Mouse (Mus musculus): ENCODE data around the gene Smurf1. TPM values are rescaled to one million over a fixed set of nuclear protein-coding genes. Genes with fewer than 3 reads are reported as not detected.
A peak's percentile ranks its signal among the peaks of the same experiment; 100 is the strongest.

Gene Smurf1
- polyA plus RNA-seq (2016; fragmentation: Nextera tagmentation; extraction: Ambion mirVana) = 13.2 and 16.2 TPM in 2 replicates

GRCm38 (mm10) chr5:144965639-144966351 lies at the start of gene Smurf1:
Gene Smurf1, minus strand, starts transcription at chr5:144965847.
- Histone ChIP-seq H3K4me1 (peaks cover 32% of the 10 kb centered on the region), H3K4me3 (peak within 1 kb of the TSS; percentile 79), H3K27ac (replicated peaks) (peak within 1 kb of the TSS; percentile 91), H3K27me3 (ENCODE audit: low read depth, poor library complexity, severe bottlenecking) (peaks cover 17% of the 10 kb centered on the region), H3K9me3 (replicated peaks) (no peaks in the 10 kb centered on the region), H3K36me3 (0 out of 2 replicates have a peak, but pooled peaks cover 4% of the 10 kb centered on the region)
- WGBS = under 1% methylated on average over 89 of the region's 89 CpGs
- peak; percentile 92 for DNase-seq (ENCODE audit: low spot score)

GRCm38 (mm10) chr5:145014278-145014677 lies 48.6 kb upstream of the Smurf1 start:
- no peak for DNase-seq (ENCODE audit: low spot score)
- H3K27me3 ChIP-seq (ENCODE audit: low read depth, poor library complexity, severe bottlenecking) = no peaks in the 10 kb centered on the region
- 86% methylated on average over 1 of the region's 1 CpGs for WGBS
- no peak overlapping the region for H3K27ac ChIP-seq (replicated peaks)
- no peak overlapping the region for H3K4me3 ChIP-seq
- no peaks in the 10 kb centered on the region for H3K36me3 ChIP-seq
- no peaks in the 10 kb centered on the region for H3K9me3 ChIP-seq (replicated peaks)
- H3K4me1 ChIP-seq = no peaks in the 10 kb centered on the region

GRCm38 (mm10) chr5:145008878-145009659 lies 43.4 kb upstream of the Smurf1 start:
- Histone ChIP-seq H3K9me3 (replicated peaks) (no peaks in the 10 kb centered on the region), H3K36me3 (no peaks in the 10 kb centered on the region), H3K27me3 (ENCODE audit: low read depth, poor library complexity, severe bottlenecking) (no peaks in the 10 kb centered on the region), H3K4me1 (no peaks in the 10 kb centered on the region), H3K4me3 (no peak overlapping the region), H3K27ac (replicated peaks) (no peak overlapping the region)
- no peak for DNase-seq (ENCODE audit: low spot score)
- 89% methylated on average over 15 of the region's 15 CpGs for WGBS

- Histone ChIP-seq H3K4me1 (no peaks in the 10 kb centered on the region), H3K27ac (replicated peaks) (no peak overlapping the region), H3K4me3 (no peak overlapping the region), H3K9me3 (replicated peaks) (no peaks in the 10 kb centered on the region), H3K36me3 (no peaks in the 10 kb centered on the region), H3K27me3 (ENCODE audit: low read depth, poor library complexity, severe bottlenecking) (no peaks in the 10 kb centered on the region)
- 90% methylated on average over 6 of the region's 6 CpGs for WGBS
- DNase-seq (ENCODE audit: low spot score) = no peak
These were observed 39.9 kb upstream of the Smurf1 start for GRCm38 (mm10) chr5:145005596-145005995.

- H3K27ac ChIP-seq (replicated peaks) = no peak overlapping the region
- 87% methylated on average over 9 of the region's 9 CpGs for WGBS
- no peaks in the 10 kb centered on the region for H3K9me3 ChIP-seq (replicated peaks)
- no peak overlapping the region for H3K4me3 ChIP-seq
- no peak for DNase-seq (ENCODE audit: low spot score)
- no peaks in the 10 kb centered on the region for H3K36me3 ChIP-seq
- no peaks in the 10 kb centered on the region for H3K27me3 ChIP-seq (ENCODE audit: low read depth, poor library complexity, severe bottlenecking)
- H3K4me1 ChIP-seq = no peaks in the 10 kb centered on the region
These were observed 38.8 kb upstream of the Smurf1 start for GRCm38 (mm10) chr5:145004495-145004894.

- no peaks in the 10 kb centered on the region for H3K27me3 ChIP-seq (ENCODE audit: low read depth, poor library complexity, severe bottlenecking)
- 78% methylated on average over 3 of the region's 3 CpGs for WGBS
These were observed 37.7 kb upstream of the Smurf1 start for GRCm38 (mm10) chr5:145003362-145003761.

GRCm38 (mm10) chr5:144998491-144998890 lies 32.8 kb upstream of the Smurf1 start:
- Histone ChIP-seq H3K27me3 (ENCODE audit: low read depth, poor library complexity, severe bottlenecking) (no peaks in the 10 kb centered on the region), H3K36me3 (no peaks in the 10 kb centered on the region), H3K4me3 (no peak overlapping the region), H3K27ac (replicated peaks) (no peak overlapping the region), H3K4me1 (no peaks in the 10 kb centered on the region), H3K9me3 (replicated peaks) (no peaks in the 10 kb centered on the region)
- DNase-seq (ENCODE audit: low spot score) = no peak
- 46% methylated on average over 2 of the region's 2 CpGs for WGBS

More at GRCm38 (mm10) chr5:145003362-145003761, 37.7 kb upstream of the Smurf1 start:
- Histone ChIP-seq H3K4me1 (no peaks in the 10 kb centered on the region), H3K27ac (replicated peaks) (no peak overlapping the region), H3K36me3 (no peaks in the 10 kb centered on the region), H3K4me3 (no peak overlapping the region), H3K9me3 (replicated peaks) (no peaks in the 10 kb centered on the region)
- DNase-seq (ENCODE audit: low spot score) = no peak

GRCm38 (mm10) chr5:144990481-144990880 lies 24.8 kb upstream of the Smurf1 start:
- H3K27ac ChIP-seq (replicated peaks) = no peak overlapping the region
- 0 out of 2 replicates have a peak, but pooled peaks cover 3% of the 10 kb centered on the region for H3K4me1 ChIP-seq
- no peak overlapping the region for H3K4me3 ChIP-seq
- no peaks in the 10 kb centered on the region for H3K36me3 ChIP-seq
- H3K9me3 ChIP-seq (replicated peaks) = no peaks in the 10 kb centered on the region
- WGBS = 86% methylated on average over 5 of the region's 5 CpGs
- no peak for DNase-seq (ENCODE audit: low spot score)
- H3K27me3 ChIP-seq (ENCODE audit: low read depth, poor library complexity, severe bottlenecking) = no peaks in the 10 kb centered on the region

- Histone ChIP-seq H3K4me3 (no peak overlapping the region), H3K27ac (replicated peaks) (no peak overlapping the region), H3K36me3 (no peaks in the 10 kb centered on the region), H3K4me1 (0 out of 2 replicates have a peak, but pooled peaks cover 3% of the 10 kb centered on the region), H3K27me3 (ENCODE audit: low read depth, poor library complexity, severe bottlenecking) (no peaks in the 10 kb centered on the region), H3K9me3 (replicated peaks) (peaks cover under 1% of the 10 kb centered on the region; the same call in 1 of the 2 replicates)
- 56% methylated on average over 2 of the region's 2 CpGs for WGBS
- DNase-seq (ENCODE audit: low spot score) = no peak
These were observed 24.4 kb upstream of the Smurf1 start for GRCm38 (mm10) chr5:144990051-144990450.

GRCm38 (mm10) chr5:144989061-144989405 lies 23.4 kb upstream of the Smurf1 start:
- H3K4me1 ChIP-seq = 0 out of 2 replicates have a peak, but pooled peaks cover 3% of the 10 kb centered on the region
- no peak for DNase-seq (ENCODE audit: low spot score)
- no peaks in the 10 kb centered on the region for H3K27me3 ChIP-seq (ENCODE audit: low read depth, poor library complexity, severe bottlenecking)
- 89% methylated on average over 4 of the region's 4 CpGs for whole genome bisulfite sequencing
- no peak overlapping the region for H3K27ac ChIP-seq (replicated peaks)
- no peak overlapping the region for H3K4me3 ChIP-seq
- no peaks in the 10 kb centered on the region for H3K36me3 ChIP-seq
- H3K9me3 ChIP-seq (replicated peaks) = peaks cover 9% of the 10 kb centered on the region; the same call in 1 of the 2 replicates

GRCm38 (mm10) chr5:144988340-144989060 lies 22.9 kb upstream of the Smurf1 start:
- Histone ChIP-seq H3K36me3 (no peaks in the 10 kb centered on the region), H3K27me3 (ENCODE audit: low read depth, poor library complexity, severe bottlenecking) (no peaks in the 10 kb centered on the region), H3K4me3 (no peak overlapping the region), H3K4me1 (0 out of 2 replicates have a peak, but pooled peaks cover 3% of the 10 kb centered on the region), H3K27ac (replicated peaks) (no peak overlapping the region), H3K9me3 (replicated peaks) (peaks cover 14% of the 10 kb centered on the region; the same call in 1 of the 2 replicates)
- 62% methylated on average over 9 of the region's 9 CpGs for whole genome bisulfite sequencing
- DNase-seq (ENCODE audit: low spot score) = peak; percentile 47

GRCm38 (mm10) chr5:144987561-144987960 lies 21.9 kb upstream of the Smurf1 start:
- H3K36me3 ChIP-seq = no peaks in the 10 kb centered on the region
- H3K27ac ChIP-seq (replicated peaks) = no peak overlapping the region
- WGBS = 90% methylated on average over 13 of the region's 13 CpGs
- DNase-seq (ENCODE audit: low spot score) = no peak
- H3K27me3 ChIP-seq (ENCODE audit: low read depth, poor library complexity, severe bottlenecking) = no peaks in the 10 kb centered on the region
- H3K4me3 ChIP-seq = no peak overlapping the region
- 0 out of 2 replicates have a peak, but pooled peaks cover 3% of the 10 kb centered on the region for H3K4me1 ChIP-seq
- peaks cover 23% of the 10 kb centered on the region; the same call in 1 of the 2 replicates for H3K9me3 ChIP-seq (replicated peaks)

Data from midbrain, embryonic 10.5 days (tissue).